Mouse (Mus musculus): ENCODE measurements around the gene Endog.

Endog gene

DNA sequence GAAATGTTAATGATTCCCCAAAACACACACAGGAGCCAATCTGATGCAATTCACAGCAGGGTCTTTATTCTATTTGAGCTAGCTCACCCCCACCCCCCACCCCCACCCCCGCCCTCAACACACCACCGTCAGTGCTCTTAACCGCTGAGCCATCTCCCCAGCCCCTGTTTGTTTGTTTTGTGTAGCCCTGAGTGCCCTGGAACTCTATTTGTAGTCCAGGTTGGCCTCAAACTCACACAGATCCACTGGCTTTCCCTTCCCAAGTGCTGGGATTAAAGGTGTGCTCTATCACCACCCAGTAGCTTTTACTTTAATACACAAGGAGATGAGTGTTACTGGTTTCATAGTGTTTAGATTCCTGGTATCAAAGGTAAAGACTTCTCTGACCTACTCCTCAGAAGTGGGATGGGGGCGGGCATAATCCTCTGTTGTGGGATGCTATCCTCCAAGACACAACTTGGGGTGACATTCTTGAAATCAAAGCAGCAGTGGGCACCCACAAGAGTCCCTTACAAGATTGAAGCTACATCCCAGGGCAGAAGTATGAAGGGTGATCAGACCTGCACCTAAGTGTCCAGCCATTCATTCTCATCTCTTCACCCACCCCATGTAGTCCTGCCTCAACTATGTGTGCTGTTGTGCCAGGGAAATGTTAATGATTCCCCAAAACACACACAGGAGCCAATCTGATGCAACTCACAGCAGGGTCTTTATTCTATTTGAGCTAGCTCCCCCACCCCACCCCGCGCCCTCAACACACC is 40.3 kb downstream of the Endog start:
- DNase-seq (ENCODE audit: low spot score) = no peak

DNA sequence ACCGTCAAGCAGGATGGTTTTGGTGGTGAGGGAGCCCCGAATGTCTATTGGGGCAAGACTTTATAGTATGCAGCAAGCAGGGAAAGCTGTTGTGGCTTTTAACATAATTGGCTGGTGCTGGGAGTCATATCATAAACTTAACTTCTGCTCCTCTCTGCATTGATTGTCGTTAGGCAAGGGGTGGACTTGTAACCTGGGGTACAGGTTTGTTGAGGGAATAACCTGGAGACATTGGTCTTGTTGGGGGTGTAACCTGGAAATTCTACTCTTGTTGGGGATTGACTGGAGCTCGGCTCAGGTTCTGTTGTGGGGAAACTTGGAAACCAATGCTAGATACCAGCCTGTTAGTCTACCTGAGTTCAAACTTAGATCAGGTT is 40.9 kb downstream of the Endog start:
- no peak for DNase-seq (ENCODE audit: low spot score)

DNA sequence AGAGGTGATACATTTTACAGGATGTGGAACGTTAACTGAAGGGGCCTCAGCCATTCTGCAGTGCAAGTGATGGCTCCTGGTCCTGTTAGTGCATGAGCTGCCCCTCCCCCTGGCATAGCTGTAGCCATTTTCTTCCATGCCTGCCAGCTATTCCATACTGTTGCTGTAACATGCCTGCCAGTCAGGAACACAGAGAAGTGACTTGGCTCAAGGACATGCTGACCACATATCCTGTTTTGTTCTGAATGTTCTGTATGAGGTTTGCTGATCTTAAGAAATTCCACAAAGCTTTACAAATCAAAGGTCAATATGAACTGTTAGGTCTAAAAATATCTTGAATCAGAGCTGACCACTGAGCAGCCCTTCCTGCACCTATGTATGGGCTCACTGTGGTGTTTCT is 41.7 kb downstream of the Endog start:
- DNase-seq (ENCODE audit: low spot score) = no peak

DNA sequence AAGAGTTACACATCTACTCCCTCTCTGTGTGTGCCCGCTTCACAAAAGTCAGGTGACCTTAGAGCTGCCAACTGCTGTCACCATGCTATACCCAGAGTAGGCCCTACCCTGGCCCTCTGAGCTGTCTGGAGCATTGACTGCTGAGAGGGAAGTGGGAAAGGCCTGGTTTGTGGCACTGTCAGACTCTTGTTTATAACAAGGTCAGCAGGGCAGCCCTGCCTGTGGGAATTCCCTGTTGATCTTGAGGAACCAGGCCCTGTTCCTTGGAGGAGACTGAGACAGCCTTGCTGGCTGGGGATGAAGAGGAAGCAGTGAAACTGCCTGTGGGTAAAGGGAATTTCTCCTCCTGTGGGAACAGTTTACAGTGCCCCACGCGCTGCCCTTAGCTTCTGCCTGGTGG is 43.5 kb downstream of the Endog start:
- DNase-seq (ENCODE audit: low spot score) = peak; percentile 43

DNA sequence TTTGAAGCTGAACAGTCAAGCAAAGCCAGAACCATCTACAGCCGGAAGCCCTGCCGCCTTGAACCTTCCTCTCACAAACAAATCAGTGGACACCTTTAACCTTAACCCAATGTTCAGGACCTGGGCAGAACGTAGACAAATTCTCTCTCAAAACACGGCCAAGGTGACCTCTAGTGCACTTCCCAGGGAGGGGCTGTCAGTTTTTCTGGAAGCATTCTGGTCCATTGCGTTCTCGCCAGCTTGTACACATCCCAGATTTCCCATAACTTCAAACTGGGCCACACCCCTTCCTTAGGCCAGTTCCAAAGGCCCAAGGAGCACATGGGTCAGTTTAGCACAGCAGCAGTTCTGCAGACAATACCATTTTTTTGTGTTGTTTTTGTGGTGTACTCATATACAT is 44.2 kb downstream of the Endog start:
- DNase-seq (ENCODE audit: low spot score) = peak; percentile 50

DNA sequence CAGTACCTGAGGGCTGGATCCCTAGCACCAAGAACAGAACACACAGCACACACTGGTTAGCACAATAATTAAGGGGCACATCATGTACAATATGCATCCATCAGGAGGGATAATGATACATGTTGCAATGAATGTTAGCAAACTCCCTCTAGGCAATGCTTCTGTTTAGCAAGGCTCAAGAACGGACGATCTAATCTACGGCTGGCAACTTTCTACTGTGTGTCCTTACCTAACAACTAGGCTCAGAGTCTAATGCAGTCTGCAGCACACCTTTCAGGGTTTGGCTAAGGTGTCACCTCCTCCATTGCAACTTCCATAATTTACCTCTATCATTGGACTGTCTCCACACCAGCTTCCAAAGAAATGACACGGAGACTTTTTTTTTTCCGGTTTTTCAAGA is 45.0 kb downstream of the Endog start:
- DNase-seq (ENCODE audit: low spot score) = no peak

Data from lung, postnatal 25 days (tissue).